Mouse (Mus musculus) ES-E14 (cell line): ENCODE data around the gene Sowahd. TPM values are rescaled to one million over a fixed set of nuclear protein-coding genes. Genes with fewer than 3 reads are reported as not detected.

ENCODE experiments used
- DNase-seq: peaks from one replicate; pipeline ENCODE4 v3.0.0-alpha.2; 2013; ENCODE audit warnings: low read depth, low spot score
- H3K27ac ChIP-seq: 2 replicates; pipeline ENCODE4 v1.5.1; 2012; ENCODE audit warnings: low read depth, mild to moderate bottlenecking, low read length, moderate library complexity, mixed read lengths; ENCODE audit not compliant: poor library complexity, insufficient read depth, severe bottlenecking
- H3K36me3 ChIP-seq: 2 replicates; pipeline ENCODE4 v1.6.1; 2012; ENCODE audit warnings: mild to moderate bottlenecking, low read length, moderate library complexity, mixed read lengths; ENCODE audit not compliant: control insufficient read depth, poor library complexity, insufficient read depth, severe bottlenecking
- H3K4me1 ChIP-seq, 2 experiments: fragments of 150-350 bp in 1 of 2; sonication (generic) in 1 of 2; 2 replicates each; pipeline ENCODE4 v1.6.1; 2012; ENCODE audit warnings: low read length in 2 of 2, mild to moderate bottlenecking in 1 of 2, mixed read lengths in 1 of 2; ENCODE audit not compliant: control insufficient read depth in 2 of 2, insufficient read depth in 2 of 2, poor library complexity in 1 of 2
- H3K4me3 ChIP-seq, 2 experiments: fragments of 150-350 bp in 1 of 2; sonication (generic) in 1 of 2; 2 replicates each; pipeline ENCODE4 v1.5.1; 2012; ENCODE audit warnings: low read length in 2 of 2, low read depth in 1 of 2, mild to moderate bottlenecking in 1 of 2, mixed read lengths in 1 of 2; ENCODE audit not compliant: insufficient read depth in 1 of 2, poor library complexity in 1 of 2, severe bottlenecking in 1 of 2
- H3K9ac ChIP-seq: 2 replicates; pipeline ENCODE4 v1.6.1; 2012; ENCODE audit warnings: low read depth, mild to moderate bottlenecking, low read length, mixed read lengths; ENCODE audit not compliant: poor library complexity, insufficient read depth, severe bottlenecking
- H3K9me3 ChIP-seq: fragments of 150-350 bp; sonication (generic); 2 replicates; pipeline ENCODE4 v1.6.1; 2012; ENCODE audit warnings: low read depth, mild to moderate bottlenecking, low read length; ENCODE audit not compliant: control insufficient read depth, insufficient read depth
- CHD2 ChIP-seq: IDR thresholded peaks from 2 replicates; pipeline ENCODE4 v1.6.1; 2014; ENCODE audit warnings: mild to moderate bottlenecking, low read depth, low read length, inconsistent platforms
- HCFC1 ChIP-seq: IDR thresholded peaks from 2 replicates; pipeline ENCODE4 v1.6.1; 2012; ENCODE audit warnings: low read length, inconsistent platforms, borderline replicate concordance; ENCODE audit not compliant: insufficient read depth
- MAFK ChIP-seq: IDR thresholded peaks from 2 replicates; pipeline ENCODE4 v1.6.1; 2014; ENCODE audit warnings: mild to moderate bottlenecking, low read depth, low read length, inconsistent platforms; ENCODE audit not compliant: insufficient read depth
- ZC3H11A ChIP-seq: IDR thresholded peaks from 2 replicates; pipeline ENCODE4 v1.6.1; 2012; ENCODE audit warnings: low read depth, mild to moderate bottlenecking, inconsistent platforms, low read length, borderline replicate concordance
- ZNF384 ChIP-seq: IDR thresholded peaks from 2 replicates; pipeline ENCODE4 v1.6.1; 2012; ENCODE audit warnings: low read depth, low read length, inconsistent platforms
- in situ Hi-C, 2 experiments: fragments of 600-800 bp; cut with MboI; formaldehyde crosslinking; loops; one replicate each; pipeline ENCODE4 v1.15.1; 2025; ENCODE audit warnings: low sequenced_read_pairs in 2 of 2, inconsistent platforms in 1 of 2; ENCODE audit not compliant: unreplicated experiment in 2 of 2
- total RNA-seq: library from RNA; depleted of rRNA; stranded (reverse); fragments of 300-350 nt; gene quantifications from 2 replicates; pipeline ENCODE4 v1.2.3, GENCODE M21; 2012; rRNA removed

The Sowahd gene
- total RNA-seq, 1 experiment: not detected

- DNase-seq: no peak
- Histone ChIP-seq H3K4me1 (no peaks in the 10 kb centered on the region), H3K27ac (no peak overlapping the region), H3K9ac (no peak overlapping the region), H3K4me3 (no peak overlapping the region), H3K9me3 (no peaks in the 10 kb centered on the region), H3K36me3 (no peaks in the 10 kb centered on the region; the same call in 1 of the 2 replicates)
- TF ChIP-seq CHD2: no peak
- no peak for TF ChIP-seq ZNF384
- no peak for TF ChIP-seq MAFK
- TF ChIP-seq HCFC1: no peak
- no peak for TF ChIP-seq ZC3H11A
- in situ Hi-C loops: no loop called here
These were observed 46.6 kb downstream of the Sowahd start for GRCm38 (mm10) chrX:37095106-37095768.

GRCm38 (mm10) chrX:37098681-37099080, 50.0 kb downstream of the Sowahd start:
- no peak overlapping the region for H3K27ac ChIP-seq
- no peak overlapping the region for H3K4me3 ChIP-seq
- H3K9me3 ChIP-seq: no peaks in the 10 kb centered on the region
- no peaks in the 10 kb centered on the region for H3K4me1 ChIP-seq
- no peak for TF ChIP-seq MAFK
- TF ChIP-seq HCFC1: no peak
- TF ChIP-seq CHD2: no peak
- no peak for TF ChIP-seq ZC3H11A
- no peak for TF ChIP-seq ZNF384
- in situ Hi-C loops: no loop called here
- H3K36me3 ChIP-seq: no peaks in the 10 kb centered on the region; the same call in 1 of the 2 replicates
- H3K9ac ChIP-seq: no peak overlapping the region
- DNase-seq: no peak

Other genes with a start within 250 kb of the Sowahd start
- gene Ube2a, start 174.9 kb upstream of the Sowahd start, total RNA-seq: 57.3 and 77.3 TPM in 2 replicates
- 27.4 and 30.2 TPM in 2 replicates for gene C330007P06Rik, start 174.7 kb upstream of the Sowahd start, total RNA-seq
- gene Nkrf, start 145.9 kb upstream of the Sowahd start, total RNA-seq: 9.3 and 12.5 TPM in 2 replicates
- gene Sept6, start 57.1 kb upstream of the Sowahd start, total RNA-seq: 6.4 TPM in 2 replicates
- 1,536 and 1,684 TPM in 2 replicates for gene Rpl39, start 36.6 kb downstream of the Sowahd start, total RNA-seq
- gene Upf3b, start 61.5 kb downstream of the Sowahd start, total RNA-seq: 15.0 and 18.8 TPM in 2 replicates
- gene Nkap, start 78.0 kb downstream of the Sowahd start, total RNA-seq: 8.2 and 10.9 TPM in 2 replicates
- gene Akap14, start 120.0 kb downstream of the Sowahd start, total RNA-seq: not detected in 2 replicates
- 353 and 389 TPM in 2 replicates for gene Ndufa1, start 142.3 kb downstream of the Sowahd start, total RNA-seq
- gene Rnf113a1, start 142.4 kb downstream of the Sowahd start, total RNA-seq: 5.6 and 6.3 TPM in 2 replicates
- 2.3 and 2.9 TPM in 2 replicates for gene Gm9, start 162.2 kb downstream of the Sowahd start, total RNA-seq
- 1.4 and 3.0 TPM in 2 replicates for gene Rhox1, start 173.4 kb downstream of the Sowahd start, total RNA-seq
- 1.8 and 7.2 TPM in 2 replicates for gene Rhox2a, start 196.1 kb downstream of the Sowahd start, total RNA-seq
- gene Rhox3a, start 201.1 kb downstream of the Sowahd start, total RNA-seq: not detected in 2 replicates
- not detected in 2 replicates for gene Rhox4a, start 216.5 kb downstream of the Sowahd start, total RNA-seq